Mouse (Mus musculus) effector memory CD4-positive, alpha-beta T cell, adult 7 months (primary cell): ENCODE data around the gene Cacng3. TPM values are rescaled to one million over a fixed set of nuclear protein-coding genes. Genes with fewer than 3 reads are reported as not detected.

Source experiments
- polyA plus RNA-seq: library from polyadenylated mRNA; unstranded; fragments of 100-300 nt; shearing (Covaris generic); gene quantifications from one replicate; pipeline ENCODE4 v1.2.1, GENCODE M21; 2017

The Cacng3 gene
- polyA plus RNA-seq, result not detected

DNA sequence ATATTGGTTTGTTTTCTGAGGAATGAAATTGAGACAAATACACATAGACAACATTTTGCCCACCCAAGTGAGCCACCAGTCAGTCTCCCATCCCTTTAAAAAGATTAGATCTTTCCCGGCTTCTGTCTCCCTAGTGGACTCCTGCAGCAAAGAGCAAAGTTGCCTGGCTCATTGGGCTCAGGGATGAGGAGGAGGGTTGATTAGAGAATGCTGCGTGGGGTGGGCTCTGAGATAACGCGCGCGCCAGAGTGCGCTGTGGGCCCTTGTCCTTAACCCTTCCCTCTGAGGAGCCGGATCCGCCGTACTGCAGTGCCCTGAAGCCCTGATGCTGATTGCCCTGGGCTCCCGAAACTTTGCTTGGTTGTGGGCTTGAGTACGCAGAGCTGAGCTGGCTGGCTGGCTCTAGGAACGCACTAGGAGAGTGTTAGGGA lies at the start of gene Cacng3:
TSS of gene Cacng3 (plus strand) at position 51 of the 431 bp plus-strand sequence.

